Comparison of ENCODE assay signal across 10 mouse cellular contexts in the genomic region with DNA sequence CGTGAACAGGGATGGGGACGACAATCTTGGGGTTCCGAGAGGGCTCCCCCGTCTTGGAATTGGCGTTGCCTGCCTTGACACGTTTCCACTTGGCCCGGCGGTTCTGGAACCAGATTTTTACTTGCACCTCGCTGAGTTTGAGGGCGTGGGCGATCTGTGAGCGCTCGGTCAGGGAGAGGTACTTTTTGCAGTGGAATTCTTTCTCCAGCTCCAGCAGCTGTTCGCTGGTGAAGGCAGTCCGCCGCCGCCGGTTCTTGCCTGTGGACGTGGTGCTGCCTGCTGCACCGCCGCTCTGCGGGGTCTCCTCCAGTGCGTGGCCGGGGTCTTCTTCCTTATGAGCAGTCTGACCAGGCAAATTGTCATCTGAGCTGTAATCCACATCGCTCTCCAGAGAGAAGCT. TPM values are rescaled to one million over a fixed set of nuclear protein-coding genes. Genes with fewer than 3 reads are reported as not detected.
A peak's percentile ranks its signal among the peaks of the same experiment; 100 is the strongest.
DNase-seq lines count a peak whose midpoint lies in the region; ATAC-seq and TF ChIP-seq lines count a peak whose summit lies in the region.
"Had no signal": no experiment of that assay in that cellular context is flagged by ENCODE, and none has a peak within 500 bp of the region (broad histone marks: within the 10 kb centered on the region; RNA-seq: fewer than 3 reads in every experiment).

No protein-coding gene starts in this region.

- H3K27ac ChIP-seq in heart, embryonic 11.5 days (ENCODE audit: low read depth, low read length) = no peak overlapping the region
- H3K27ac ChIP-seq in ES-Bruce4 (ENCODE audit: insufficient read depth, low read length) = no peak overlapping the region
- H3K27ac ChIP-seq in hindbrain, embryonic 11.5 days (ENCODE audit: low read depth, low read length) = no peak overlapping the region
- H3K27ac ChIP-seq in midbrain, embryonic 10.5 days (replicated peaks) = no peak overlapping the region

- no peak for TF ChIP-seq POLR2A in ES-Bruce4 (IDR thresholded peaks at IDR 0.05; ENCODE audit: insufficient read depth, low read length)

- peaks cover 27% of the 10 kb centered on the region for H3K4me1 ChIP-seq in heart, embryonic 11.5 days (ENCODE audit: control insufficient read depth, insufficient read depth, low read length)
- H3K4me1 ChIP-seq in ES-Bruce4 (ENCODE audit: control insufficient read depth, insufficient read depth, low read length) = peaks cover 15% of the 10 kb centered on the region
- peaks cover 32% of the 10 kb centered on the region for H3K4me1 ChIP-seq in hindbrain, embryonic 11.5 days (replicated peaks; ENCODE audit: control insufficient read depth, insufficient read depth, low read length)
- peaks cover 88% of the 10 kb centered on the region for H3K4me1 ChIP-seq in midbrain, embryonic 10.5 days

- peaks cover 97% of the 10 kb centered on the region for H3K27me3 ChIP-seq in heart, embryonic 11.5 days (ENCODE audit: control insufficient read depth, insufficient read depth, low read length)
- H3K27me3 ChIP-seq in ES-Bruce4 (ENCODE audit: control insufficient read depth, insufficient read depth, low read length, poor library complexity, severe bottlenecking) = peaks cover 11% of the 10 kb centered on the region
- H3K27me3 ChIP-seq in hindbrain, embryonic 11.5 days (ENCODE audit: control insufficient read depth, insufficient read depth, low read length) = peaks cover 58% of the 10 kb centered on the region
- H3K27me3 ChIP-seq in midbrain, embryonic 10.5 days (ENCODE audit: low read depth, poor library complexity, severe bottlenecking) = peaks cover 100% of the 10 kb centered on the region

- no peak for TF ChIP-seq CTCF in ES-Bruce4 (IDR thresholded peaks at IDR 0.05; ENCODE audit: low read depth, low read length)

- H3K9me3 ChIP-seq in heart, embryonic 11.5 days (replicated peaks; ENCODE audit: control insufficient read depth, low read length) = no peaks in the 10 kb centered on the region
- H3K9me3 ChIP-seq in ES-Bruce4 (replicated peaks; ENCODE audit: control insufficient read depth, insufficient read depth, low read length, poor library complexity, severe bottlenecking) = no peaks in the 10 kb centered on the region
- H3K9me3 ChIP-seq in hindbrain, embryonic 11.5 days (ENCODE audit: control insufficient read depth, low read length) = no peaks in the 10 kb centered on the region
- no peaks in the 10 kb centered on the region for H3K9me3 ChIP-seq in midbrain, embryonic 10.5 days (replicated peaks)

- H3K36me3 ChIP-seq in heart, embryonic 11.5 days (ENCODE audit: control insufficient read depth, insufficient read depth, low read length) = no peaks in the 10 kb centered on the region
- H3K36me3 ChIP-seq in ES-Bruce4 (ENCODE audit: control insufficient read depth, insufficient read depth, low read length, poor library complexity, severe bottlenecking) = peaks cover 10% of the 10 kb centered on the region
- H3K36me3 ChIP-seq in hindbrain, embryonic 11.5 days (ENCODE audit: control insufficient read depth, insufficient read depth, low read length) = no peaks in the 10 kb centered on the region
- no peaks in the 10 kb centered on the region for H3K36me3 ChIP-seq in midbrain, embryonic 10.5 days

- H3K9ac ChIP-seq in heart, embryonic 11.5 days (ENCODE audit: low read depth, low read length) = no peak overlapping the region
- peak overlapping the region; percentile 17 for H3K9ac ChIP-seq in ES-Bruce4 (ENCODE audit: low read depth, poor library complexity, severe bottlenecking)
- H3K9ac ChIP-seq in hindbrain, embryonic 11.5 days (ENCODE audit: low read depth, low read length) = peak overlapping the region; percentile 39

- WGBS in heart, embryonic 11.5 days (ENCODE audit: insufficient replicate concordance) = 5% methylated on average over 25 of the region's 25 CpGs
- WGBS in hindbrain, embryonic 11.5 days = 4% methylated on average over 25 of the region's 25 CpGs
- 3% methylated on average over 25 of the region's 25 CpGs for WGBS in midbrain, embryonic 10.5 days

- ATAC-seq in heart, embryonic 11.5 days (replicated peaks; ENCODE audit: insufficient number of reproducible peaks, low FRiP score, low TSS enrichment) = no peak
- ATAC-seq in hindbrain, embryonic 11.5 days (ENCODE audit: low FRiP score) = no peak

- peak overlapping the region; percentile 22 for H3K4me3 ChIP-seq in heart, embryonic 11.5 days (ENCODE audit: low read depth, low read length)
- peak overlapping the region; percentile 45 for H3K4me3 ChIP-seq in ES-Bruce4 (ENCODE audit: low read depth, low read length)
- peak overlapping the region; percentile 65 for H3K4me3 ChIP-seq in hindbrain, embryonic 11.5 days (ENCODE audit: low read depth, low read length)
- peak overlapping the region; percentile 63 for H3K4me3 ChIP-seq in midbrain, embryonic 10.5 days

- H3K4me2 ChIP-seq in heart, embryonic 11.5 days = peak overlapping the region; percentile 52
- H3K4me2 ChIP-seq in hindbrain, embryonic 11.5 days (replicated peaks; ENCODE audit: low read depth, low read length) = peak overlapping the region; percentile 89

- no peak for TF ChIP-seq EP300 in ES-Bruce4 (IDR thresholded peaks at IDR 0.05; ENCODE audit: insufficient read depth, low read depth, low read length)

- DNase-seq in heart, adult 8-10 months (ENCODE audit: low spot score) = no peak
- peak; percentile 61 for DNase-seq in hindbrain, embryonic 11.5 days (ENCODE audit: low spot score)
- peak; percentile 49 for DNase-seq in midbrain, embryonic 10.5 days (ENCODE audit: low spot score)
- DNase-seq in adrenal gland, postnatal 10 days = no peak
- DNase-seq in urinary bladder, postnatal 10 days (ENCODE audit: low spot score) = no peak
- no peak for DNase-seq in ovary, adult 18-20 months (ENCODE audit: low spot score)
- DNase-seq: adrenal gland, postnatal 25 days; kidney, adult 9 months had no signal

RNA-seq across cellular contexts. Expression of a gene that starts 2.3 kb away (rescaled TPM):
- 0.17 and 0.39 TPM in 2 replicates for polyA plus RNA-seq in heart, embryonic 11.5 days (2014; fragmentation: Nextera tagmentation; extraction: Ambion mirVana)
- total RNA-seq in heart, adult 8-10 months (2022) = under 1 TPM in 1 of 4 experiments, not detected in 3; 0.22 TPM
- polyA plus RNA-seq in ES-Bruce4 (2011; ENCODE audit: insufficient read depth, insufficient read length, low read depth, missing spikeins) = 5.7 and 7.1 TPM in 2 replicates
- polyA plus RNA-seq in hindbrain, embryonic 11.5 days (2014; fragmentation: Nextera tagmentation; extraction: Ambion mirVana) = 30.0 and 36.2 TPM in 2 replicates
- 3.6 and 4.6 TPM in 2 replicates for polyA plus RNA-seq in midbrain, embryonic 10.5 days (2016; fragmentation: Nextera tagmentation; extraction: Ambion mirVana)
- total RNA-seq in adrenal gland, postnatal 10 days (2021) = not detected
- total RNA-seq: adrenal gland, postnatal 25 days had no signal

Comparison
In these comparisons a context has a peak if more than half of its experiments do, and no peak if none do; other contexts are left out.
1. DNase-seq: peak in hindbrain, embryonic 11.5 days (single experiment) and midbrain, embryonic 10.5 days (single experiment); none in heart, adult 8-10 months (single experiment), adrenal gland, postnatal 10 days (single experiment), urinary bladder, postnatal 10 days (single experiment) and ovary, adult 18-20 months (single experiment).
2. Peak in every context shown above with its lines, with median percentiles within 50 percentile points of each other: H3K4me3 ChIP-seq.